Mouse (Mus musculus) urinary bladder, postnatal 14 days (tissue): Measurements from ENCODE around the gene Slu7.

Experiments used
- DNase-seq: peaks from one replicate; pipeline ENCODE4 v3.0.0; 2021; ENCODE audit warnings: low spot score

Slu7 gene

GRCm38 (mm10) chr11:43424386-43424785, 9.2 kb upstream of the Slu7 start:
- no peak for DNase-seq

- no peak for DNase-seq
Measured at GRCm38 (mm10) chr11:43425166-43425709, 8.3 kb upstream of the Slu7 start.

GRCm38 (mm10) chr11:43425824-43426413, 7.6 kb upstream of the Slu7 start, which contains the start of gene Pttg1:
Gene Pttg1, minus strand, starts transcription at chr11:43426251.
- DNase-seq = peak; percentile 81

GRCm38 (mm10) chr11:43426414-43426884, 7.1 kb upstream of the Slu7 start:
- peak; percentile 8 for DNase-seq

GRCm38 (mm10) chr11:43434024-43434407, 472 bp downstream of the Slu7 start:
- no peak for DNase-seq

- DNase-seq = no peak
Measured at GRCm38 (mm10) chr11:43441121-43441520, 7.6 kb downstream of the Slu7 start.

- DNase-seq = no peak
Measured at GRCm38 (mm10) chr11:43443183-43443582, 9.6 kb downstream of the Slu7 start.

GRCm38 (mm10) chr11:43449916-43450315, 16.4 kb downstream of the Slu7 start:
- no peak for DNase-seq

GRCm38 (mm10) chr11:43451322-43451721, 17.8 kb downstream of the Slu7 start:
- no peak for DNase-seq

GRCm38 (mm10) chr11:43452266-43452665, 18.7 kb downstream of the Slu7 start:
- DNase-seq = no peak

GRCm38 (mm10) chr11:43463204-43463603, 29.7 kb downstream of the Slu7 start:
- DNase-seq = no peak

GRCm38 (mm10) chr11:43470118-43470517, 36.6 kb downstream of the Slu7 start:
- no peak for DNase-seq

- DNase-seq = no peak
Measured at GRCm38 (mm10) chr11:43470881-43471820, 37.6 kb downstream of the Slu7 start.

- DNase-seq = no peak
Measured at GRCm38 (mm10) chr11:43473115-43473514, 39.6 kb downstream of the Slu7 start.

GRCm38 (mm10) chr11:43473635-43474224, 40.2 kb downstream of the Slu7 start:
- no peak for DNase-seq

GRCm38 (mm10) chr11:43474225-43474774, 40.8 kb downstream of the Slu7 start, which contains the start of gene C1qtnf2:
Gene C1qtnf2, plus strand, starts transcription at chr11:43474276.
- peak; percentile 64 for DNase-seq

- DNase-seq = no peak
Measured at GRCm38 (mm10) chr11:43479376-43479775, 45.8 kb downstream of the Slu7 start.

GRCm38 (mm10) chr11:43480561-43480960, 47.0 kb downstream of the Slu7 start:
- DNase-seq = no peak

GRCm38 (mm10) chr11:43481672-43482522, 48.4 kb downstream of the Slu7 start:
- DNase-seq = peak; percentile 43

GRCm38 (mm10) chr11:43483122-43483792, 49.7 kb downstream of the Slu7 start:
- no peak for DNase-seq

- no peak for DNase-seq
Measured at GRCm38 (mm10) chr11:43484057-43484456, 50.5 kb downstream of the Slu7 start.
